ENCODE assay signal across 8 mouse cellular contexts in the genomic region with DNA sequence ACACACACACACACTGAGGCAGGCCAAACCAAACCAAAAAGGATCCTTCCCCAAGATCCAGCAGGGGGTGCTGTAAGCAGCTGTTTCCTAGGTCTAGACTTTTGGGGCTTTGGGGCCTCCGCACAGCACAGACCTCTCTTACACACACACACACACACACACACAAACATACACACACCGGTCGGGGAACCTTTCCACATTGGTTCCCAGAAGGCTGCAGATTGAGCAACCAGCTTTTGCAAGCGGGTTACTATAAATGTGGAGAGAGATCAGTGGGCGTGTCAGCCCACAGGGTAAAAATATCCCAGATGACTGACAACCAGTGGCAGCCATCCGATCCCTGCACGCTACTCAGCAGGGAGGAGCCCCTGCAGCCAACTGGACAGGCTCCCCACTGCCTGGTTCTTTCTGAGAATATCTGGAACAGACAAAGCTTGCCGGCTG.
DNase-seq lines count a peak whose midpoint lies in the region; ATAC-seq and TF ChIP-seq lines count a peak whose summit lies in the region.

No protein-coding gene starts in this region.

- no peak overlapping the region; the same call in 1 of the 2 replicates for H3K4me3 ChIP-seq in G1E (ENCODE audit: low read depth, low read length)
- no peak overlapping the region for H3K4me3 ChIP-seq in embryonic facial prominence, embryonic 15.5 days (replicated peaks)
- peak overlapping the region; percentile 11; the same call in 1 of the 2 replicates for H3K4me3 ChIP-seq in heart, embryonic 11.5 days (ENCODE audit: low read depth, low read length)
- no peak overlapping the region for H3K4me3 ChIP-seq in liver, embryonic 16.5 days (ENCODE audit: low read depth, low read length)

- no peak for ATAC-seq in G1E (ENCODE audit: extremely low read depth, insufficient number of reproducible peaks, low FRiP score, poor library complexity, severe bottlenecking)
- peak; percentile 61; the same call in 1 of the 2 replicates for ATAC-seq in embryonic facial prominence, embryonic 15.5 days (ENCODE audit: insufficient number of reproducible peaks, low FRiP score, low TSS enrichment, low read depth)
- no peak for ATAC-seq in heart, embryonic 11.5 days (replicated peaks; ENCODE audit: insufficient number of reproducible peaks, low FRiP score, low TSS enrichment)
- peak; percentile 83 for ATAC-seq in liver, embryonic 16.5 days (ENCODE audit: low read depth)
- ATAC-seq in erythroblast, adult 5-6 weeks (replicated peaks; ENCODE audit: low FRiP score, poor library complexity, severe bottlenecking): no peak

- DNase-seq in G1E (ENCODE audit: low spot score): peak; percentile 45
- peak; percentile 90 for DNase-seq in adrenal gland, postnatal 14 days
- DNase-seq in kidney, postnatal 4 days: peak; percentile 63 to 73
- DNase-seq in retina, embryonic 14.5 days (ENCODE audit: low spot score): peak; percentile 72

- 10% methylated on average over 8 of the region's 8 CpGs for WGBS in embryonic facial prominence, embryonic 15.5 days
- WGBS in heart, embryonic 11.5 days (ENCODE audit: insufficient replicate concordance): 13% methylated on average over 8 of the region's 8 CpGs
- 3% methylated on average over 8 of the region's 8 CpGs for WGBS in liver, embryonic 16.5 days (ENCODE audit: insufficient replicate concordance)

- H3K9me3 ChIP-seq in G1E (replicated peaks): no peaks in the 10 kb centered on the region
- H3K9me3 ChIP-seq in embryonic facial prominence, embryonic 15.5 days (replicated peaks): no peaks in the 10 kb centered on the region
- H3K9me3 ChIP-seq in heart, embryonic 11.5 days (replicated peaks; ENCODE audit: control insufficient read depth, low read length): no peaks in the 10 kb centered on the region
- H3K9me3 ChIP-seq in liver, embryonic 16.5 days (replicated peaks; ENCODE audit: control insufficient read depth, low read length): 0 out of 2 replicates have a peak, but pooled peaks cover 2% of the 10 kb centered on the region

- H3K4me2 ChIP-seq in embryonic facial prominence, embryonic 15.5 days (replicated peaks): peak overlapping the region; percentile 11; the same call in 1 of the 2 replicates
- H3K4me2 ChIP-seq in heart, embryonic 11.5 days: peak overlapping the region; percentile 52
- no peak overlapping the region; the same call in 1 of the 2 replicates for H3K4me2 ChIP-seq in liver, embryonic 16.5 days (ENCODE audit: low read depth, low read length)

- H3K4me1 ChIP-seq in G1E (ENCODE audit: insufficient read depth, low read depth, low read length): peaks cover 24% of the 10 kb centered on the region
- H3K4me1 ChIP-seq in embryonic facial prominence, embryonic 15.5 days: peaks cover 32% of the 10 kb centered on the region
- peaks cover 13% of the 10 kb centered on the region; the same call in 1 of the 2 replicates for H3K4me1 ChIP-seq in heart, embryonic 11.5 days (ENCODE audit: control insufficient read depth, insufficient read depth, low read length)
- H3K4me1 ChIP-seq in liver, embryonic 16.5 days (ENCODE audit: control insufficient read depth, low read depth, low read length): peaks cover 12% of the 10 kb centered on the region

- no peak overlapping the region for H3K9ac ChIP-seq in embryonic facial prominence, embryonic 15.5 days
- H3K9ac ChIP-seq in heart, embryonic 11.5 days (ENCODE audit: low read depth, low read length): 0 out of 2 replicates have a peak overlapping the region, but pooled peaks have one; percentile 3
- H3K9ac ChIP-seq in liver, embryonic 16.5 days (ENCODE audit: low read depth, low read length): no peak overlapping the region; the same call in 1 of the 2 replicates

- H3K36me3 ChIP-seq in G1E (replicated peaks): peaks cover 29% of the 10 kb centered on the region
- H3K36me3 ChIP-seq in embryonic facial prominence, embryonic 15.5 days: 0 out of 2 replicates have a peak, but pooled peaks cover 6% of the 10 kb centered on the region
- H3K36me3 ChIP-seq in heart, embryonic 11.5 days (ENCODE audit: control insufficient read depth, insufficient read depth, low read length): peaks cover 8% of the 10 kb centered on the region; the same call in 1 of the 2 replicates
- H3K36me3 ChIP-seq in liver, embryonic 16.5 days (ENCODE audit: control insufficient read depth, insufficient read depth): peaks cover 8% of the 10 kb centered on the region

- peak overlapping the region; percentile 67 for H3K27ac ChIP-seq in embryonic facial prominence, embryonic 15.5 days (replicated peaks)
- H3K27ac ChIP-seq in heart, embryonic 11.5 days (ENCODE audit: low read depth, low read length): peak overlapping the region; percentile 85
- H3K27ac ChIP-seq in liver, embryonic 16.5 days (ENCODE audit: low read length): peak overlapping the region; percentile 65

- peaks cover 3% of the 10 kb centered on the region; the same call in 1 of the 2 replicates for H3K27me3 ChIP-seq in G1E (ENCODE audit: insufficient read depth, low read length)
- no peaks in the 10 kb centered on the region for H3K27me3 ChIP-seq in embryonic facial prominence, embryonic 15.5 days
- H3K27me3 ChIP-seq in heart, embryonic 11.5 days (ENCODE audit: control insufficient read depth, insufficient read depth, low read length): no peaks in the 10 kb centered on the region
- no peaks in the 10 kb centered on the region for H3K27me3 ChIP-seq in liver, embryonic 16.5 days (ENCODE audit: control insufficient read depth, insufficient read depth, low read depth, low read length)

- no peak for TF ChIP-seq CTCF in G1E (IDR thresholded peaks at IDR 0.05; ENCODE audit: low read depth, low read length)

Comparison
In these comparisons a context has a peak if more than half of its experiments do, and no peak if none do; other contexts are left out.
1. ATAC-seq: peak in embryonic facial prominence, embryonic 15.5 days (single experiment) and liver, embryonic 16.5 days (single experiment); none in G1E (single experiment), heart, embryonic 11.5 days (single experiment) and erythroblast, adult 5-6 weeks (single experiment).
2. Peak in every context shown above with its lines, with median percentiles within 50 percentile points of each other: DNase-seq and H3K27ac ChIP-seq.